Mouse (Mus musculus) MEL (cell line): ENCODE measurements at regions not wholly inside any gene's neighbourhood (a gene's known extent, or its start where the extent isn't known, plus 50 kb on each side); places are given as distances from the start of the nearest gene placed in this dataset.

Experiments used
- DNase-seq: peaks from one replicate; pipeline ENCODE4 v3.0.0; 2011; ENCODE audit warnings: low read depth, low spot score
- H3K27ac ChIP-seq: 2 replicates; pipeline ENCODE4 v1.5.1; 2012; ENCODE audit warnings: low read depth, mild to moderate bottlenecking, control low read depth, low read length, moderate library complexity; ENCODE audit not compliant: control insufficient read depth
- H3K27me3 ChIP-seq, 2 experiments: fragments of 150-350 bp in 1 of 2; sonication (generic) in 1 of 2; 2 replicates each; pipeline ENCODE4 v1.6.1; 2012; ENCODE audit warnings: low read length in 2 of 2, mild to moderate bottlenecking in 2 of 2, improper control_type of control experiment in 1 of 2, moderate library complexity in 1 of 2; ENCODE audit not compliant: insufficient read depth in 2 of 2, control insufficient read depth in 1 of 2
- H3K36me3 ChIP-seq, 2 experiments: 2 replicates each; pipeline ENCODE4 v1.6.1; 2012 to 2014; ENCODE audit warnings: low read length in 2 of 2, improper control_type of control experiment in 1 of 2, inconsistent platforms in 1 of 2, mild to moderate bottlenecking in 1 of 2; ENCODE audit not compliant: insufficient read depth in 2 of 2, control insufficient read depth in 1 of 2
- H3K4me1 ChIP-seq, 2 experiments: fragments of 150-350 bp in 1 of 2; sonication (generic) in 1 of 2; 2 replicates each; pipeline ENCODE4 v1.6.1; 2012; ENCODE audit warnings: low read length in 2 of 2, improper control_type of control experiment in 1 of 2, mild to moderate bottlenecking in 1 of 2; ENCODE audit not compliant: insufficient read depth in 2 of 2, control insufficient read depth in 1 of 2
- H3K4me3 ChIP-seq, 2 experiments: fragments of 150-350 bp in 1 of 2; sonication (generic) in 1 of 2; 2 replicates each; pipeline ENCODE4 v1.5.1; 2012; ENCODE audit warnings: low read depth in 2 of 2, low read length in 2 of 2, mild to moderate bottlenecking in 2 of 2, moderate library complexity in 2 of 2, control low read depth in 1 of 2, improper control_type of control experiment in 1 of 2; ENCODE audit not compliant: control insufficient read depth in 1 of 2, insufficient read depth in 1 of 2
- H3K79me2 ChIP-seq: 2 replicates; pipeline ENCODE4 v1.6.1; 2012; ENCODE audit warnings: mild to moderate bottlenecking, low read length, moderate library complexity; ENCODE audit not compliant: control insufficient read depth, poor library complexity, insufficient read depth
- H3K9ac ChIP-seq: 2 replicates; pipeline ENCODE4 v1.6.1; 2012; ENCODE audit warnings: low read depth, mild to moderate bottlenecking, control low read depth, low read length, moderate library complexity; ENCODE audit not compliant: control insufficient read depth, poor library complexity, severe bottlenecking
- H3K9me3 ChIP-seq: fragments of 150-350 bp; sonication (generic); replicated peaks from 2 replicates; pipeline ENCODE4 v1.6.1; 2012; ENCODE audit warnings: mild to moderate bottlenecking, low read length, improper control_type of control experiment, moderate library complexity; ENCODE audit not compliant: insufficient read depth
- CHD2 ChIP-seq: IDR thresholded peaks from 2 replicates; pipeline ENCODE4 v1.6.1; 2011; ENCODE audit warnings: low read length, improper control_type of control experiment
- CTCF ChIP-seq, 3 experiments: IDR thresholded peaks in 2 of 3; conservative IDR thresholded peaks in 1 of 3; 2 replicates each; pipeline ENCODE4 v1.5.1; 2011 to 2012; ENCODE audit warnings: low read length in 3 of 3, low read depth in 2 of 3, mild to moderate bottlenecking in 2 of 3, improper control_type of control experiment in 1 of 3, inconsistent platforms in 1 of 3, mixed read lengths in 1 of 3, moderate library complexity in 1 of 3; ENCODE audit not compliant: control insufficient read depth in 1 of 3, insufficient read depth in 1 of 3, poor library complexity in 1 of 3, severe bottlenecking in 1 of 3
- E2F4 ChIP-seq: IDR thresholded peaks from 2 replicates; pipeline ENCODE4 v1.6.1; 2011; ENCODE audit warnings: low read depth, low read length, improper control_type of control experiment, borderline replicate concordance
- ELF1 ChIP-seq: IDR thresholded peaks from 2 replicates; pipeline ENCODE4 v1.6.1; 2014; ENCODE audit warnings: low read depth, mild to moderate bottlenecking, inconsistent platforms, low read length, improper control_type of control experiment, moderate library complexity
- ETS1 ChIP-seq: IDR thresholded peaks from 2 replicates; pipeline ENCODE4 v1.6.1; 2012; ENCODE audit warnings: low read depth, mild to moderate bottlenecking, inconsistent platforms, low read length, improper control_type of control experiment, moderate library complexity
- JUND ChIP-seq: IDR thresholded peaks from 2 replicates; pipeline ENCODE4 v1.6.1; 2011; ENCODE audit warnings: low read depth, mild to moderate bottlenecking, improper control_type of control experiment, low read length
- KAT2A ChIP-seq: conservative IDR thresholded peaks from 2 replicates; pipeline ENCODE4 v1.6.1; 2012; ENCODE audit warnings: low read depth, low read length, improper control_type of control experiment, inconsistent platforms
- MAX ChIP-seq: IDR thresholded peaks from 2 replicates; pipeline ENCODE4 v1.6.1; 2011; ENCODE audit warnings: low read length, improper control_type of control experiment
- MAZ ChIP-seq: IDR thresholded peaks from 2 replicates; pipeline ENCODE4 v1.6.1; 2012; ENCODE audit warnings: low read depth, mild to moderate bottlenecking, inconsistent platforms, low read length, improper control_type of control experiment
- MXI1 ChIP-seq: IDR thresholded peaks from 2 replicates; pipeline ENCODE4 v1.6.1; 2011; ENCODE audit warnings: mild to moderate bottlenecking, low read depth, low read length, improper control_type of control experiment
- MYB ChIP-seq: IDR thresholded peaks from 2 replicates; pipeline ENCODE4 v1.6.1; 2011; ENCODE audit warnings: mild to moderate bottlenecking, low read depth, low read length, improper control_type of control experiment
- NRF1 ChIP-seq: IDR thresholded peaks from 2 replicates; pipeline ENCODE4 v1.6.1; 2014; ENCODE audit warnings: low read depth, mild to moderate bottlenecking, inconsistent platforms, low read length, improper control_type of control experiment, moderate library complexity; ENCODE audit not compliant: poor library complexity, insufficient read depth, severe bottlenecking
- POLR2AphosphoS5 ChIP-seq: IDR thresholded peaks from 2 replicates; pipeline ENCODE4 v1.6.1; 2012; ENCODE audit warnings: low read depth, borderline replicate concordance, mild to moderate bottlenecking, inconsistent platforms, low read length, moderate library complexity, mixed read lengths
- RAD21 ChIP-seq: IDR thresholded peaks from 2 replicates; pipeline ENCODE4 v1.6.1; 2011; ENCODE audit warnings: mild to moderate bottlenecking, low read depth, low read length, improper control_type of control experiment
- RCOR1 ChIP-seq: IDR thresholded peaks from 2 replicates; pipeline ENCODE4 v1.6.1; 2012; ENCODE audit warnings: low read depth, mild to moderate bottlenecking, inconsistent platforms, low read length, improper control_type of control experiment
- SIN3A ChIP-seq: IDR thresholded peaks from 2 replicates; pipeline ENCODE4 v1.6.1; 2012; ENCODE audit warnings: low read length, improper control_type of control experiment, inconsistent platforms
- SMC3 ChIP-seq: IDR thresholded peaks from 2 replicates; pipeline ENCODE4 v1.6.1; 2011; ENCODE audit warnings: low read depth, low read length, improper control_type of control experiment
- TAL1 ChIP-seq: IDR thresholded peaks from 2 replicates; pipeline ENCODE4 v1.6.1; 2012; ENCODE audit warnings: mild to moderate bottlenecking, inconsistent platforms, low read length, moderate library complexity, mixed read lengths
- TBP ChIP-seq: IDR thresholded peaks from 2 replicates; pipeline ENCODE4 v1.8.0; 2011; ENCODE audit warnings: low read depth, low read length, improper control_type of control experiment
- TCF12 ChIP-seq: IDR thresholded peaks from 2 replicates; pipeline ENCODE4 v1.6.1; 2014; ENCODE audit warnings: low read depth, mild to moderate bottlenecking, inconsistent platforms, low read length, improper control_type of control experiment, moderate library complexity
- ZC3H11A ChIP-seq: IDR thresholded peaks from 2 replicates; pipeline ENCODE4 v1.6.1; 2012; ENCODE audit warnings: low read depth, mild to moderate bottlenecking, inconsistent platforms, low read length, improper control_type of control experiment
- ZKSCAN1 ChIP-seq: IDR thresholded peaks from 2 replicates; pipeline ENCODE4 v1.6.1; 2012; ENCODE audit warnings: low read depth, mild to moderate bottlenecking, inconsistent platforms, low read length, improper control_type of control experiment, moderate library complexity
- ZMIZ1 ChIP-seq: IDR thresholded peaks from 2 replicates; pipeline ENCODE4 v1.6.1; 2012; ENCODE audit warnings: low read depth, mild to moderate bottlenecking, inconsistent platforms, low read length, improper control_type of control experiment, moderate library complexity
- ZNF384 ChIP-seq: IDR thresholded peaks from 2 replicates; pipeline ENCODE4 v1.6.1; 2012; ENCODE audit warnings: low read depth, mild to moderate bottlenecking, inconsistent platforms, low read length, improper control_type of control experiment

DNA sequence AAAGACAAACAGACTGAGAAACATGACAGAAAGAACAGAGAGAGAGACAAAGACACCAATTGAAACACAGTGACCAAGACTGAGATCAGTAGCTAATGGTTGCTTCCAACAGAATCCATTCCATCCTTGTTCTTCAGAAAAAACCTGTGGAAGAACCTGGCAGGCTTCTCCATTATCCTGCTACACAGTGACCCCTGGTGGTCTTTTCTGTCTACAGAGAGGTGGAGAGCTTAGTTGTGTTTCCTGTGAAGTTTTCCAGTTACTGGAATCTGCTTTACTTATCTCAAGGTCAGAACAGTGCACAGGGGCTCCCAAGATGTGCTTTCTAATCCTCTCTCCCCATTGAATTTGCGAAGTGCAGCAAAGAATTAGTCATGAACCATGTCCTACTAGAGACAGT lies 339.1 kb upstream of the Msl3l2 start:
- H3K4me3 ChIP-seq = no peak overlapping the region
- no peaks in the 10 kb centered on the region for H3K4me1 ChIP-seq
- H3K79me2 ChIP-seq = no peaks in the 10 kb centered on the region
- no peaks in the 10 kb centered on the region for H3K36me3 ChIP-seq
- DNase-seq = peak; percentile 16
- no peaks in the 10 kb centered on the region for H3K9me3 ChIP-seq
- H3K9ac ChIP-seq = no peak overlapping the region
- H3K27ac ChIP-seq = no peak overlapping the region
- peak; percentile 40 for TF ChIP-seq RAD21
- TF ChIP-seq SMC3 = peak; percentile 50
- peak; percentile 12 to 35 (median 19); a peak in 2 of 6 replicates for TF ChIP-seq CTCF (IDR thresholded peaks at IDR 0.05 in 2 of 3, conservative IDR thresholded peaks at IDR 0.05 in 1 of 3; ENCODE audit: control insufficient read depth in 1 of 3, insufficient read depth in 1 of 3, low read depth in 2 of 3, low read length in 3 of 3, poor library complexity in 1 of 3, severe bottlenecking in 1 of 3)
- TF ChIP-seq ZC3H11A = peak; percentile 8; the same call in 1 of the 2 replicates
- TF ChIP-seq ZMIZ1 = no peak
- TF ChIP-seq KAT2A = no peak
- TF ChIP-seq MYB = no peak
- TF ChIP-seq MXI1 = no peak
- no peak for TF ChIP-seq ZNF384
- TF ChIP-seq RCOR1 = no peak
- no peak for TF ChIP-seq TCF12
- H3K27me3 ChIP-seq = no peaks in the 10 kb centered on the region

DNA sequence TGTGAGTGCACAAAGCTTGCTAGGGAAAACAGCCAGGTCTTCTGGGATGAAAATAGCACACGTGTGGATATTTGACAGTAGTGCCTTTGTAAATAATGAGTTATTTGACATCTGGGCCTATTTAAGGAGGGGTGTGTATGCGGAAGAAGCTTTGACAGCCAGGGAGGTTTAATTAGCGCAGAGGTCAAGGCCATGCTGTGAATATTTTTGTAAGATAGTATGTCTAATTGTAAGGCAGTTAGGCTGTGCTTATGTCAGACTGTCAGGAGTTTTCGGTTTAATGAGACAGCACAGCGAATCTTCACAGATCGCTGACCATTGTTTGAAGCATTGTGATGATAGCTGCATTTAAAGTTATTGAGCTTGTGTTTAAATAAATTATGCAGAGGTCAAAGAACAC lies 337.1 kb upstream of the Msl3l2 start:
- Histone ChIP-seq H3K36me3 (no peaks in the 10 kb centered on the region), H3K27me3 (no peaks in the 10 kb centered on the region)
- TF ChIP-seq TAL1 (no peak), TCF12 (no peak), ETS1 (no peak), MAX (no peak), E2F4 (no peak)

DNA sequence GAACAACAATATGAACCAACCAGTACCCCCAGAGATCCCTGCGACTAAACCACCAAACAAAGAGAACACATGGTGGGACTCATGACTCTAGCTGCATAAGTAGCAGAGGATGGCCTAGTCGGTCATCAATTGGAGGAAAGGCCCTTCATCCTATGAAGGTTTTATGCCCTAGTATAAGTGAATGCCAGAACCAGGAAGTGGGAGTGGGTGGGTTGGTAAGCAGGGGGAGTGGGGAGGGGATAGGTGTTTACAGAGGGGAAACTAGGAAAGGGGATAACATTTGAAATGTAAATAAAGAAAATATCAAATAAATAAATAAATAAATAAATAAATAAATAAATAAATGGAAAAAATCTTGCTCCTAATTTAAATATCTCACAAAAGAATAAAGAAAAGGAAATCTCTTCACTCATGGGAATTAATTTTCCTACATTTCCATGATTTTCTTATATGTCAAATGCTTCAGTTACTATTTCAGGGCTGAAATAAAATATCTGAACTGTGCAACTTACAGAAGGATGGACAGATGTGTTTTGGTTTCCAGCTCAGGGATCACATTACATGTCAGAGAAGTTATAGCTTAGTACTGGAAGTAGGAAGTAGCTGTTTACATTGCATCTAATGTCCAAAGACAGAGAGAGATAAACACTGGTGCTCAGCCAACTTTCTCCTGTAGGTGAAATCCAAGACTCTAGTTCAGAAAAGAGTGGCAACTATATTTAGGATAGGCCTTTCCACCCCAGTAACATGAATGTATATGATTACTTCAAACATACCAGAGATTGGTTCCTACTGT lies 323.8 kb upstream of the Msl3l2 start:
- Histone ChIP-seq H3K36me3 (no peaks in the 10 kb centered on the region), H3K79me2 (no peaks in the 10 kb centered on the region), H3K4me3 (no peak overlapping the region), H3K27ac (no peak overlapping the region), H3K9me3 (no peaks in the 10 kb centered on the region), H3K4me1 (no peaks in the 10 kb centered on the region), H3K9ac (no peak overlapping the region), H3K27me3 (no peaks in the 10 kb centered on the region)
- TF ChIP-seq RAD21 (no peak), ZKSCAN1 (no peak), MAZ (no peak), ETS1 (no peak), TBP (no peak), POLR2AphosphoS5 (no peak), MYB (no peak), KAT2A (no peak), CTCF (IDR thresholded peaks at IDR 0.05 in 2 of 3, conservative IDR thresholded peaks at IDR 0.05 in 1 of 3; ENCODE audit: control insufficient read depth in 1 of 3, insufficient read depth in 1 of 3, low read depth in 2 of 3, low read length in 3 of 3, poor library complexity in 1 of 3, severe bottlenecking in 1 of 3) (no peak), ELF1 (no peak), SMC3 (no peak), NRF1 (no peak), SIN3A (no peak), JUND (no peak), CHD2 (no peak)
- DNase-seq = no peak

More for the DNA sequence above, 337.1 kb upstream of the Msl3l2 start:
- H3K9me3 ChIP-seq = no peaks in the 10 kb centered on the region
- DNase-seq = no peak
- H3K4me3 ChIP-seq = no peak overlapping the region
- H3K9ac ChIP-seq = no peak overlapping the region
- no peak overlapping the region for H3K27ac ChIP-seq
- no peaks in the 10 kb centered on the region for H3K4me1 ChIP-seq
- no peaks in the 10 kb centered on the region for H3K79me2 ChIP-seq
